Mouse (Mus musculus) intestine, embryonic 16.5 days (tissue): ENCODE measurements at regions not wholly inside any gene's neighbourhood (a gene's known extent, or its start where the extent isn't known, plus 50 kb on each side); places are given as distances from the start of the nearest gene placed in this dataset.
A peak's percentile ranks its signal among the peaks of the same experiment; 100 is the strongest.

ENCODE experiments used
- ATAC-seq: fragments of 200-750 bp; cut with Nextera tagmentation; 2 replicates; pipeline ENCODE4 v1.8.0; 2017; ENCODE audit warnings: moderate TSS enrichment, moderate library complexity
- H3K27ac ChIP-seq: fragments of 300-500 bp; sonication (generic); 2 replicates; pipeline ENCODE4 v1.5.1; 2014; ENCODE audit warnings: mild to moderate bottlenecking, low read length
- H3K27me3 ChIP-seq: fragments of 300-500 bp; sonication (generic); replicated peaks from 2 replicates; pipeline ENCODE4 v1.6.1; 2014; ENCODE audit warnings: low read length, control low read depth, mixed read lengths; ENCODE audit not compliant: control insufficient read depth, insufficient read depth
- H3K36me3 ChIP-seq: fragments of 300-500 bp; sonication (generic); 2 replicates; pipeline ENCODE4 v1.6.1; 2014; ENCODE audit warnings: low read length, control low read depth; ENCODE audit not compliant: control insufficient read depth, insufficient read depth
- H3K4me1 ChIP-seq: fragments of 300-500 bp; sonication (generic); 2 replicates; pipeline ENCODE4 v1.6.1; 2014; ENCODE audit warnings: low read length, control low read depth, mixed read lengths; ENCODE audit not compliant: control insufficient read depth, insufficient read depth
- H3K4me2 ChIP-seq: fragments of 300-500 bp; sonication (generic); 2 replicates; pipeline ENCODE4 v1.6.1; 2014; ENCODE audit warnings: low read depth, low read length, control low read depth
- H3K4me3 ChIP-seq: fragments of 300-500 bp; sonication (generic); 2 replicates; pipeline ENCODE4 v1.5.1; 2014; ENCODE audit warnings: mild to moderate bottlenecking, low read length
- H3K9ac ChIP-seq: fragments of 300-500 bp; sonication (generic); 2 replicates; pipeline ENCODE4 v1.6.1; 2014; ENCODE audit warnings: low read depth, low read length
- H3K9me3 ChIP-seq: fragments of 300-500 bp; sonication (generic); 2 replicates; pipeline ENCODE4 v1.6.1; 2016; ENCODE audit warnings: low read length, control low read depth; ENCODE audit not compliant: control insufficient read depth
- WGBS: fragments of 180-500 bp; shearing (Covaris S2); extraction: QIAGEN DNeasy Blood & Tissue Kit; methylation state at CpG from one replicate; pipeline ENCODE4 v1.1.7; 2014; 5-methylcytosine and 5-hydroxymethylcytosine counted together

GRCm38 (mm10) chr16:55571106-55571505 lies 267.6 kb downstream of the Nfkbiz start:
- H3K36me3 ChIP-seq: no peaks in the 10 kb centered on the region
- no peaks in the 10 kb centered on the region for H3K4me1 ChIP-seq
- no peak overlapping the region for H3K27ac ChIP-seq
- WGBS: 51% methylated on average over 7 of the region's 7 CpGs
- H3K4me2 ChIP-seq: no peak overlapping the region
- peak; percentile 54; the same call in 1 of the 2 replicates for ATAC-seq
- no peak overlapping the region for H3K9ac ChIP-seq
- H3K9me3 ChIP-seq: no peaks in the 10 kb centered on the region
- H3K27me3 ChIP-seq: no peaks in the 10 kb centered on the region
- no peak overlapping the region for H3K4me3 ChIP-seq

DNA sequence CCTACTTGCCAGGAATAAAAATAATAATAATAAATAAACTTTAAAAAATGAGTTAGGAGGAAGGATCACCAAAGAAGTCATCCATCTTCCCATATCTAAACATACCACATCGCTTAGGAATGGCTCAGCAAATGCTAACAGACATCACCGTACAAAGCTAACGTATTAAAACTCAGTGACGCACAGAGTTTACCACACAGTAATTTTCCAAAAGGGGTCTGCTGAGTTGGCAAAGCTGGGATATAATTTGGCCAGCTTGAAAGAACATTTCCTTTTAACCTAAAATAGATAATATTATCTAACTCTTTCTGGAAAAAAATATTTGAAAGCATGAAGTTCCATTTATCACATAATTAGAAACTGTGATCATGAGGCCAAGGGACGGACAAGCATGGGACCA lies 268.6 kb downstream of the Nfkbiz start:
- no peaks in the 10 kb centered on the region for H3K36me3 ChIP-seq
- no peaks in the 10 kb centered on the region for H3K27me3 ChIP-seq
- H3K4me1 ChIP-seq: no peaks in the 10 kb centered on the region
- WGBS: 60% methylated on average over 5 of the region's 5 CpGs
- ATAC-seq: no peak
- no peak overlapping the region for H3K4me3 ChIP-seq
- H3K27ac ChIP-seq: no peak overlapping the region
- H3K9ac ChIP-seq: no peak overlapping the region
- no peaks in the 10 kb centered on the region for H3K9me3 ChIP-seq
- no peak overlapping the region for H3K4me2 ChIP-seq

GRCm38 (mm10) chr16:55555821-55556535 lies 258.2 kb upstream of the Zpld1 start:
- no peak overlapping the region for H3K4me2 ChIP-seq
- WGBS: 39% methylated on average over 10 of the region's 10 CpGs
- H3K9ac ChIP-seq: no peak overlapping the region
- H3K36me3 ChIP-seq: no peaks in the 10 kb centered on the region
- ATAC-seq: no peak
- no peak overlapping the region for H3K27ac ChIP-seq
- H3K4me3 ChIP-seq: no peak overlapping the region
- H3K4me1 ChIP-seq: no peaks in the 10 kb centered on the region; the same call in 1 of the 2 replicates
- no peaks in the 10 kb centered on the region for H3K9me3 ChIP-seq
- no peaks in the 10 kb centered on the region for H3K27me3 ChIP-seq

DNA sequence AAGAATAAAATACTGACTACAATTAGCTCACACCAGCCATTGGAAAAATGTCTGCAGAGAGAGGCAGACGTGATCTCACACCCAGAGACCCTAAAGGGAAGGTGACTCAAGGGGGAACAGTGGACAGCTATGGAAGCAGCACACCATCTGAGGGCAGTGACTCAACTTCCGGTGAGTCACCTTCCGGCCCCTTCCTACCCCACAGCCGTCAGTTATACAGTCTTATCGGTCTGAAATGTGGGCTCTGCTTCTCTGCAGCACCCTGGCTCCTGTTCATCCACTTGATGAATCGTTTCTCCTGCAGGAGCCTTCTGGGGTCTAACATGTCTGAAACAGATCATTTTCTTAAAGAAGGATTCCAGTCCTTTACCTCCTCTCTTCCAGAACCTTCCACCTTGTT lies 257.4 kb upstream of the Zpld1 start:
- no peak overlapping the region for H3K9ac ChIP-seq
- no peak overlapping the region for H3K4me2 ChIP-seq
- no peak overlapping the region for H3K27ac ChIP-seq
- WGBS: 55% methylated on average over 6 of the region's 6 CpGs
- ATAC-seq: peak; percentile 65
- no peaks in the 10 kb centered on the region for H3K9me3 ChIP-seq
- no peak overlapping the region for H3K4me3 ChIP-seq
- H3K36me3 ChIP-seq: no peaks in the 10 kb centered on the region
- H3K27me3 ChIP-seq: no peaks in the 10 kb centered on the region
- no peaks in the 10 kb centered on the region; the same call in 1 of the 2 replicates for H3K4me1 ChIP-seq

DNA sequence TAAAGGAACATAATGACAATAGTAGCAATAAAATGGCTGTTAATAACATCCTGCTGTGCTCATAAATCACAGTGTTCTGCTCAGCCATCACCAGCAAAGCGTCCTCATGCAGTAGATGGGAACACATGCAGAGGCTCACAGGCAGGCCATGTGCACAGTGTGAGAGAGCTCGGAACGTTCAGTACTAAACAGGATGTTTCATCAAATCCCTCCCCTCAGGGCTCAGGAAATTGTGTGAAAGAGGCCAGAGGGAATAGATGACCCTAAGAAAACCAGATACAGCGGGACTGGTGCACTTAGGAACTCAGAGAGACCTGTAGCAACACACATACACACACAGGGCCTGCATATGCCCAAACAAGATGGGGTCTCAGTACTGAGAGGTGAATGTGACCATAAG lies 256.1 kb upstream of the Zpld1 start:
- 58% methylated on average over 4 of the region's 4 CpGs for WGBS
- no peaks in the 10 kb centered on the region for H3K36me3 ChIP-seq
- no peaks in the 10 kb centered on the region; the same call in 1 of the 2 replicates for H3K4me1 ChIP-seq
- no peak overlapping the region for H3K4me3 ChIP-seq
- no peak for ATAC-seq
- no peaks in the 10 kb centered on the region for H3K9me3 ChIP-seq
- H3K9ac ChIP-seq: no peak overlapping the region
- H3K27ac ChIP-seq: no peak overlapping the region
- no peaks in the 10 kb centered on the region for H3K27me3 ChIP-seq
- no peak overlapping the region for H3K4me2 ChIP-seq

DNA sequence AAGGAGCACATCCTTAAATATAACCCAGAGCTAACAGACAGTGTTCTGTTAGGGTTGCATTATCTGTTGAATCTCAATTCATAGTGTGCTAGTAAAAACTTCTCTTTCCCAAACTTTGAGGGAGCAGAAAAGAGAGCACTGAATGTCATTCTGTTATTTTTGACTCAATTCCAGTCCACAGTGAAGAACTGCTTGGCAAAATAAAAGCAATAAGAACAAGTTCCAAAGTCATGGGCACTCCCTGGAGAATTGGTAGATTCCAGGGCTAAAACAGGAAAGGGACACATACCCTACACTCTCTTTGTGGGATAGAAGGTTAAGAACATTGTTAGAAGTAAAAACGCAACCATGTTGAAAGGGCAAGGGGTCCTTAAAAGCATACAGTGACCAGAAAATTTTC lies 253.6 kb upstream of the Zpld1 start:
- Histone ChIP-seq H3K9me3 (no peaks in the 10 kb centered on the region), H3K4me2 (no peak overlapping the region), H3K4me1 (no peaks in the 10 kb centered on the region; the same call in 1 of the 2 replicates), H3K36me3 (no peaks in the 10 kb centered on the region), H3K27ac (no peak overlapping the region), H3K9ac (no peak overlapping the region), H3K27me3 (no peaks in the 10 kb centered on the region), H3K4me3 (no peak overlapping the region)
- ATAC-seq: no peak
- WGBS: 88% methylated on average over 1 of the region's 1 CpGs

DNA sequence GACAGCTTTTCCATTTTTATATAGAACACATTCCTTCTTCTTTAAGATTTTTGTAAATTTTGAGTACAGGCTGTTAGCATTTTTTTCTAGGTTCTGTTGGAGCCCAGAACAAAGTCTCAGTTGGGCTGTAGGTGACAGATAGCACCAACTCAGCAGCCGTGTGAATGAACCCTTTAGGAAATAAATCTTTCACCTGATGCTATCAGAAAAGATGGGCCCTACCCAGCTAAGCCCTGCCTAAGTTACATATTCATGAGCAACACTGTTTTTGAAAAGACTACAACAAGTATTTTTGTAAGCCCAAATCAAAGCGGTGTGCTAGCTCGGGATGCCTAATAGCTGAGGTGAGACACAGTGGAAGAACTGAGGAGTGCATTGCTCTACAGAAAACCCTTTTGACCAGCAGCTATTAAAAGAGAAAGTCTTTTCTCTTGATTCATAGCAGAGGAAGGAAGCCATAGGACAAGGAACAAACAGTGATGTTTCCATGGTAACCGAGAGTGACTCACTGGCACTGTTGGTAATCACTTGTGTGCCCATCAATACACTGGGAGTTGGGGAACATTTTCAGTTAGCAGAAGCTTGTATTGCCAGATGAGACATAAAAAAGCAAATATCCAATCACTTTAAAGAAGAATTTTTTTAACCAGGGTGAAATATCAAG lies 253.0 kb upstream of the Zpld1 start:
- H3K9ac ChIP-seq: no peak overlapping the region
- H3K4me3 ChIP-seq: no peak overlapping the region
- no peak overlapping the region for H3K4me2 ChIP-seq
- H3K27me3 ChIP-seq: no peaks in the 10 kb centered on the region
- WGBS: 68% methylated on average over 4 of the region's 4 CpGs
- no peaks in the 10 kb centered on the region; the same call in 1 of the 2 replicates for H3K4me1 ChIP-seq
- no peak overlapping the region for H3K27ac ChIP-seq
- peak; percentile 67; the same call in 1 of the 2 replicates for ATAC-seq
- H3K9me3 ChIP-seq: no peaks in the 10 kb centered on the region
- no peaks in the 10 kb centered on the region for H3K36me3 ChIP-seq

DNA sequence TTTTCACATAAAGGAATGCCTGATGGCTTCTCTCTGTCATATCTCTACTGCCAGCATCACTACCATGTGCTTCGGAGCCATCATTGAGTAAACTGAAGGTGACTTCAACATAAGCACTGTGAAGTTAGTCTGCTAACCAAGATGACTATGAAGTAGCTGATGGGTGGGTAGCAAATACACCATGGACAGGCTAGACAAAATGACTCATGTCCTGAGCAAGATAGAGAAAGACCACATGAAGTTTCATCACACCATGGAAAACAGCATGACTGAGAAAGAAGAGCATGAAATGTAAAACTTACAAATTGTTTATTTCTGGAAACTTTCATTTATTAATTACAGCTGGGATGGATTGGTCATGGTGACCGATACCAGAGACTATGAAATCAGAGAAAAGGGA lies 249.3 kb upstream of the Zpld1 start:
- no peaks in the 10 kb centered on the region for H3K9me3 ChIP-seq
- 94% methylated on average over 2 of the region's 2 CpGs for WGBS
- no peak overlapping the region for H3K9ac ChIP-seq
- no peaks in the 10 kb centered on the region for H3K4me1 ChIP-seq
- no peaks in the 10 kb centered on the region for H3K36me3 ChIP-seq
- no peak for ATAC-seq
- H3K4me2 ChIP-seq: no peak overlapping the region
- no peak overlapping the region for H3K4me3 ChIP-seq
- no peak overlapping the region for H3K27ac ChIP-seq
- no peaks in the 10 kb centered on the region for H3K27me3 ChIP-seq

DNA sequence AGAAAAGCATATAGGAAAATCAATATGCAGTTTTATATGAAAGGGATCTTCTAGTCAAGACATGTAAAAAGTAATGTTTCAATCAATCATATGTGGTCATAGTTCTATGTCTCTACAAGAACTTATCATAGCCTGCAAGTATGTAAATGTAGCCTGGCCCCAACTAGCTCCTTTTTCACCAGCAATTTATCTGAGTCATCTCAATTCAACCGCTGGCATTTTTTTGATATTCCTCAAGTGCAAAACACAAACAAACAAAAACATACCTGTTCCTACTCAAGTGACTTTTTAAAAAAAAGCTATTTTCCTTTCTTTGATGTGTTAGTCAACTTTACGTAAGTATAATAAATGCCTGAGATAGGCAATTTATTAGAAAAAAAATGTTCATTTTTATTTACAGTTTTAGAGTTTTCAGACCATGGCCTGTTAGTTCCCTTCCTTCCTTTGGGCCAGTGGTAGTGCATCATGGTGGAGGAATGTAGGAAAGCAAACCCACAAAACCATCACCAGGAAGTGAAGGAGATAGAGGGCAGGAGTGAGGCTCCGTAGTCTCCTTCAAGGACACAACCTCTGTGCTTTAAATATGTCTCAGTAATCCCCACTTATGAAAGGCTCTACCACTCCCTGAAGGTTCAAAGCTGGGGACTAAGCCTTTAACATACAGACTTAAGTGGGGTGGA lies 242.7 kb upstream of the Zpld1 start:
- no peaks in the 10 kb centered on the region for H3K9me3 ChIP-seq
- no peak overlapping the region for H3K9ac ChIP-seq
- 78% methylated on average over 3 of the region's 3 CpGs for whole genome bisulfite sequencing
- ATAC-seq: no peak
- H3K27me3 ChIP-seq: no peaks in the 10 kb centered on the region
- no peak overlapping the region for H3K27ac ChIP-seq
- H3K4me1 ChIP-seq: 0 out of 2 replicates have a peak, but pooled peaks cover 3% of the 10 kb centered on the region
- H3K36me3 ChIP-seq: no peaks in the 10 kb centered on the region
- no peak overlapping the region for H3K4me3 ChIP-seq
- no peak overlapping the region for H3K4me2 ChIP-seq
